In the genomic region with DNA sequence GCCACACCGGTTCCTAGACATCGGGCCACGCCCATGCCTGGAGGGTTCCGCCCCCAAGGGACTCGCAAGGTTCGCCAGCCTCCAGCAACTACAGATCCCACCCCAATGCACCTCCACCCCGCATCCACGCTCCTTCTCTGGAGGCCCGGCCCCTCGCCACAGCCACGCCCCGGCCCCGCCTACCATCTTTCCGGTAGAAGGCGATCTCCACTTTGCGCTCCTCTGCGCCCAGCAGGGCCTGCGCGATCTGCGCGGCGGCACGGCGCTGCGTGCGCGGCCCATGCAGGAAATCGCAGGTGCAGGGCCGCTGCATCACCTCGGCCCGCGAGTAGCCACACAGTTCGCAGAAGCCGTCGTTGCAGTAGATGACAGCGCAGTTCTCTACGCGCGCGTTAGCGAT, we compare ENCODE assay signal across 7 mouse cellular contexts. TPM values are rescaled to one million over a fixed set of nuclear protein-coding genes. Genes with fewer than 3 reads are reported as not detected.
DNase-seq lines count a peak whose midpoint lies in the region; ATAC-seq and TF ChIP-seq lines count a peak whose summit lies in the region.

No protein-coding gene starts in this region.

- H3K27ac ChIP-seq in intestine, postnatal 0 days (ENCODE audit: low read depth, low read length): no peak overlapping the region
- no peak overlapping the region for H3K27ac ChIP-seq in limb, embryonic 13.5 days
- H3K27ac ChIP-seq in midbrain, embryonic 13.5 days: peak overlapping the region; percentile 65

- H3K9me3 ChIP-seq in intestine, postnatal 0 days (ENCODE audit: control insufficient read depth): no peaks in the 10 kb centered on the region
- no peaks in the 10 kb centered on the region for H3K9me3 ChIP-seq in limb, embryonic 13.5 days
- H3K9me3 ChIP-seq in midbrain, embryonic 13.5 days: no peaks in the 10 kb centered on the region

- no peak for TF ChIP-seq CTCF in intestine, postnatal 0 days (IDR thresholded peaks at IDR 0.05; ENCODE audit: low read depth)

- peak; percentile 74 to 78 for DNase-seq in adrenal gland, adult 18-20 months (ENCODE audit: low spot score in 2 of 2)
- DNase-seq in cerebellum, postnatal 36 days: peak; percentile 66 to 71
- peak; percentile 67 for DNase-seq in gastrocnemius, postnatal 10 days
- DNase-seq in spleen, adult 12 weeks (ENCODE audit: low spot score): peak; percentile 61

- no peaks in the 10 kb centered on the region for H3K4me1 ChIP-seq in intestine, postnatal 0 days (replicated peaks; ENCODE audit: control insufficient read depth, insufficient read depth, low read length)
- peaks cover 52% of the 10 kb centered on the region for H3K4me1 ChIP-seq in limb, embryonic 13.5 days
- H3K4me1 ChIP-seq in midbrain, embryonic 13.5 days (replicated peaks): peaks cover 81% of the 10 kb centered on the region

- 0% methylated on average over 41 of the region's 41 CpGs for WGBS in intestine, postnatal 0 days
- 0% methylated on average over 34 of the region's 41 CpGs for WGBS in limb, embryonic 13.5 days
- WGBS in midbrain, embryonic 13.5 days: under 1% methylated on average over 41 of the region's 41 CpGs

- peak overlapping the region; percentile 45 for H3K4me3 ChIP-seq in intestine, postnatal 0 days (ENCODE audit: low read depth, low read length)
- peak overlapping the region; percentile 45 for H3K4me3 ChIP-seq in limb, embryonic 13.5 days
- H3K4me3 ChIP-seq in midbrain, embryonic 13.5 days (replicated peaks): peak overlapping the region; percentile 53

- H3K27me3 ChIP-seq in intestine, postnatal 0 days (replicated peaks; ENCODE audit: control insufficient read depth, insufficient read depth, low read length): peaks cover 40% of the 10 kb centered on the region
- H3K27me3 ChIP-seq in limb, embryonic 13.5 days: peaks cover 78% of the 10 kb centered on the region
- H3K27me3 ChIP-seq in midbrain, embryonic 13.5 days: peaks cover 21% of the 10 kb centered on the region

- ATAC-seq in intestine, postnatal 0 days: peak; percentile 62
- ATAC-seq in limb, embryonic 13.5 days (ENCODE audit: low FRiP score, low read depth): no peak
- ATAC-seq in midbrain, embryonic 13.5 days: peak; percentile 2

- peak overlapping the region; percentile 83 for H3K4me2 ChIP-seq in intestine, postnatal 0 days (replicated peaks; ENCODE audit: low read depth)
- H3K4me2 ChIP-seq in limb, embryonic 13.5 days (replicated peaks): peak overlapping the region; percentile 79
- H3K4me2 ChIP-seq in midbrain, embryonic 13.5 days (replicated peaks): peak overlapping the region; percentile 99

- no peak overlapping the region for H3K9ac ChIP-seq in intestine, postnatal 0 days (ENCODE audit: low read depth, low read length)
- peak overlapping the region; percentile 15 for H3K9ac ChIP-seq in limb, embryonic 13.5 days
- peak overlapping the region; percentile 76 for H3K9ac ChIP-seq in midbrain, embryonic 13.5 days (replicated peaks)

- no peaks in the 10 kb centered on the region for H3K36me3 ChIP-seq in intestine, postnatal 0 days (ENCODE audit: control insufficient read depth, insufficient read depth)
- no peaks in the 10 kb centered on the region for H3K36me3 ChIP-seq in limb, embryonic 13.5 days
- 0 out of 2 replicates have a peak, but pooled peaks cover 12% of the 10 kb centered on the region for H3K36me3 ChIP-seq in midbrain, embryonic 13.5 days

RNA-seq across cellular contexts. Expression of a gene that starts 3.3 kb away (rescaled TPM):
- total RNA-seq in adrenal gland, adult 18-20 months (2021): 10 to 100 TPM; 13.1 to 15.5 TPM
- total RNA-seq in gastrocnemius, postnatal 10 days (2021): 10 to 100 TPM in 1 of 2 experiments, 1 to 10 TPM in 1; 5.4 to 10.8 TPM
- 3.0 and 3.1 TPM in 2 replicates for polyA plus RNA-seq in intestine, postnatal 0 days (2015; fragmentation: Nextera tagmentation; extraction: Ambion mirVana)
- 2.7 and 3.1 TPM in 2 replicates for polyA plus RNA-seq in limb, embryonic 13.5 days (2015; fragmentation: Nextera tagmentation; extraction: Ambion mirVana)
- polyA plus RNA-seq in midbrain, embryonic 13.5 days (2015; fragmentation: Nextera tagmentation; extraction: Ambion mirVana): 9.0 and 10.3 TPM in 2 replicates

RNA-seq across cellular contexts. Expression of a gene that starts 16.5 kb away (rescaled TPM):
- total RNA-seq in adrenal gland, adult 18-20 months (2021): 10 to 100 TPM in 1 of 2 experiments, 1 to 10 TPM in 1; 9.1 to 16.3 TPM
- total RNA-seq in gastrocnemius, postnatal 10 days (2021): 10 to 100 TPM in 1 of 2 experiments, 1 to 10 TPM in 1; 7.7 to 11.2 TPM
- polyA plus RNA-seq in intestine, postnatal 0 days (2015; fragmentation: Nextera tagmentation; extraction: Ambion mirVana): 3.5 and 3.7 TPM in 2 replicates
- 6.0 and 6.6 TPM in 2 replicates for polyA plus RNA-seq in limb, embryonic 13.5 days (2015; fragmentation: Nextera tagmentation; extraction: Ambion mirVana)
- polyA plus RNA-seq in midbrain, embryonic 13.5 days (2015; fragmentation: Nextera tagmentation; extraction: Ambion mirVana): 7.0 and 7.8 TPM in 2 replicates

RNA-seq across cellular contexts. Expression of a gene that starts 43.8 kb away (rescaled TPM):
- 1 to 10 TPM; 1.3 to 2.6 TPM for total RNA-seq in adrenal gland, adult 18-20 months (2021)
- under 1 TPM; 0.23 to 0.26 TPM for total RNA-seq in gastrocnemius, postnatal 10 days (2021)
- 0.42 and 0.61 TPM in 2 replicates for polyA plus RNA-seq in intestine, postnatal 0 days (2015; fragmentation: Nextera tagmentation; extraction: Ambion mirVana)
- 0.37 and 0.78 TPM in 2 replicates for polyA plus RNA-seq in limb, embryonic 13.5 days (2015; fragmentation: Nextera tagmentation; extraction: Ambion mirVana)
- polyA plus RNA-seq in midbrain, embryonic 13.5 days (2015; fragmentation: Nextera tagmentation; extraction: Ambion mirVana): 0.39 and 0.69 TPM in 2 replicates

RNA-seq across cellular contexts. Expression of a gene that starts 45.3 kb away (rescaled TPM):
- 10 to 100 TPM; 76.4 to 88.2 TPM for total RNA-seq in adrenal gland, adult 18-20 months (2021)
- 10 to 100 TPM; 35.9 to 45.5 TPM for total RNA-seq in gastrocnemius, postnatal 10 days (2021)
- 40.4 and 40.9 TPM in 2 replicates for polyA plus RNA-seq in intestine, postnatal 0 days (2015; fragmentation: Nextera tagmentation; extraction: Ambion mirVana)
- polyA plus RNA-seq in limb, embryonic 13.5 days (2015; fragmentation: Nextera tagmentation; extraction: Ambion mirVana): 42.1 and 44.6 TPM in 2 replicates
- polyA plus RNA-seq in midbrain, embryonic 13.5 days (2015; fragmentation: Nextera tagmentation; extraction: Ambion mirVana): 50.2 and 51.5 TPM in 2 replicates
